ENCODE assay signal across 20 mouse cellular contexts in genomic region chr17:31655366-31655765, GRCm38 (mm10). TPM values are rescaled to one million over a fixed set of nuclear protein-coding genes. Genes with fewer than 3 reads are reported as not detected.
A peak's percentile ranks its signal among the peaks of the same experiment; 100 is the strongest.
DNase-seq lines count a peak whose midpoint lies in the region; ATAC-seq and TF ChIP-seq lines count a peak whose summit lies in the region.
"Had no signal": no experiment of that assay in that cellular context is flagged by ENCODE, and none has a peak within 500 bp of the region (broad histone marks: within the 10 kb centered on the region; RNA-seq: fewer than 3 reads in every experiment).

No protein-coding gene starts in this region.

- no peak for TF ChIP-seq POLR2A in bone marrow, adult 2 months (IDR thresholded peaks at IDR 0.05; ENCODE audit: borderline replicate concordance, control insufficient read depth, low read depth, low read length)

- H3K9ac ChIP-seq in heart, embryonic 16.5 days (ENCODE audit: low read length) = no peak overlapping the region
- no peak overlapping the region for H3K9ac ChIP-seq in midbrain, embryonic 12.5 days (replicated peaks)
- no peak overlapping the region for H3K9ac ChIP-seq in midbrain, embryonic 16.5 days (ENCODE audit: low read depth, low read length)
- H3K9ac ChIP-seq in forebrain, embryonic 13.5 days = no peak overlapping the region
- H3K9ac ChIP-seq: forebrain, embryonic 12.5 days; hindbrain, embryonic 12.5 days had no signal

- DNase-seq in heart, adult 18-20 months = no peak
- DNase-seq in frontal cortex, postnatal 25 days (ENCODE audit: low spot score in 2 of 2) = no peak
- DNase-seq: cerebellum, adult 11 months; cerebellum, postnatal 36 days; right cerebral cortex, postnatal 14 days; thymus, adult 2 months had no signal

- H3K9me3 ChIP-seq in heart, embryonic 16.5 days (replicated peaks; ENCODE audit: control insufficient read depth, low read length) = no peaks in the 10 kb centered on the region
- no peaks in the 10 kb centered on the region for H3K9me3 ChIP-seq in midbrain, embryonic 12.5 days
- H3K9me3 ChIP-seq in midbrain, embryonic 16.5 days (replicated peaks; ENCODE audit: control insufficient read depth, low read length, poor library complexity, severe bottlenecking) = no peaks in the 10 kb centered on the region
- H3K9me3 ChIP-seq in forebrain, embryonic 13.5 days (replicated peaks) = no peaks in the 10 kb centered on the region
- H3K9me3 ChIP-seq: forebrain, embryonic 12.5 days; heart, embryonic 10.5 days; hindbrain, embryonic 12.5 days; megakaryocyte, embryonic 14.5 days had no signal

- no peak for TF ChIP-seq CTCF in bone marrow, adult 2 months (IDR thresholded peaks at IDR 0.05; ENCODE audit: control insufficient read depth, insufficient read depth, low read length)

- 54% methylated on average over 4 of the region's 4 CpGs for WGBS in heart, embryonic 16.5 days
- 78% methylated on average over 4 of the region's 4 CpGs for WGBS in midbrain, embryonic 12.5 days
- WGBS in midbrain, embryonic 16.5 days = 74% methylated on average over 4 of the region's 4 CpGs
- WGBS in bone marrow, adult 2 months = 54% methylated on average over 4 of the region's 4 CpGs
- WGBS in forebrain, embryonic 13.5 days = 74% methylated on average over 4 of the region's 4 CpGs

- H3K4me3 ChIP-seq in heart, embryonic 16.5 days (ENCODE audit: low read length) = no peak overlapping the region
- no peak overlapping the region for H3K4me3 ChIP-seq in midbrain, embryonic 12.5 days
- no peak overlapping the region for H3K4me3 ChIP-seq in midbrain, embryonic 16.5 days (ENCODE audit: low read depth, low read length)
- H3K4me3 ChIP-seq in bone marrow, adult 2 months (replicated peaks; ENCODE audit: control insufficient read depth, low read depth, low read length) = no peak overlapping the region
- no peak overlapping the region for H3K4me3 ChIP-seq in forebrain, embryonic 13.5 days
- H3K4me3 ChIP-seq: forebrain, embryonic 12.5 days; heart, embryonic 10.5 days; hindbrain, embryonic 12.5 days; megakaryocyte, embryonic 14.5 days; myocyte had no signal

- no peak overlapping the region for H3K4me2 ChIP-seq in heart, embryonic 16.5 days (ENCODE audit: low read depth, low read length)
- H3K4me2 ChIP-seq in midbrain, embryonic 12.5 days (replicated peaks) = no peak overlapping the region
- H3K4me2 ChIP-seq in midbrain, embryonic 16.5 days (ENCODE audit: low read length) = no peak overlapping the region
- no peak overlapping the region for H3K4me2 ChIP-seq in forebrain, embryonic 13.5 days
- H3K4me2 ChIP-seq: forebrain, embryonic 12.5 days; hindbrain, embryonic 12.5 days had no signal

- H3K4me1 ChIP-seq in heart, embryonic 16.5 days (ENCODE audit: control insufficient read depth, insufficient read depth, low read length) = peaks cover 18% of the 10 kb centered on the region
- peaks cover 14% of the 10 kb centered on the region for H3K4me1 ChIP-seq in midbrain, embryonic 12.5 days
- peaks cover 13% of the 10 kb centered on the region for H3K4me1 ChIP-seq in midbrain, embryonic 16.5 days (ENCODE audit: control insufficient read depth, insufficient read depth, low read length)
- peaks cover 9% of the 10 kb centered on the region for H3K4me1 ChIP-seq in bone marrow, adult 2 months (ENCODE audit: control insufficient read depth, insufficient read depth, low read length)
- H3K4me1 ChIP-seq in forebrain, embryonic 13.5 days = peaks cover 32% of the 10 kb centered on the region

- H3K27ac ChIP-seq in heart, embryonic 16.5 days (ENCODE audit: low read length) = peak overlapping the region; percentile 32; the same call in 1 of the 2 replicates
- 0 out of 2 replicates have a peak overlapping the region, but pooled peaks have one; percentile 15 for H3K27ac ChIP-seq in midbrain, embryonic 12.5 days (replicated peaks)
- H3K27ac ChIP-seq in midbrain, embryonic 16.5 days (ENCODE audit: low read length) = no peak overlapping the region
- H3K27ac ChIP-seq in bone marrow, adult 2 months (ENCODE audit: control insufficient read depth, insufficient read depth, low read depth, low read length, poor library complexity) = peak overlapping the region; percentile 75; the same call in 1 of the 2 replicates
- H3K27ac ChIP-seq in forebrain, embryonic 13.5 days = no peak overlapping the region; the same call in 1 of the 2 replicates
- H3K27ac ChIP-seq: forebrain, embryonic 12.5 days; heart, embryonic 10.5 days; hindbrain, embryonic 12.5 days; kidney, postnatal 0 days had no signal

- H3K36me3 ChIP-seq in heart, embryonic 16.5 days (ENCODE audit: control insufficient read depth, insufficient read depth) = peaks cover 42% of the 10 kb centered on the region
- H3K36me3 ChIP-seq in midbrain, embryonic 12.5 days = peaks cover 55% of the 10 kb centered on the region
- peaks cover 36% of the 10 kb centered on the region for H3K36me3 ChIP-seq in midbrain, embryonic 16.5 days (ENCODE audit: control insufficient read depth, insufficient read depth, low read length)
- peaks cover 57% of the 10 kb centered on the region for H3K36me3 ChIP-seq in forebrain, embryonic 13.5 days (ENCODE audit: poor library complexity, severe bottlenecking)

- H3K27me3 ChIP-seq in heart, embryonic 16.5 days (ENCODE audit: control insufficient read depth, insufficient read depth, low read length) = no peaks in the 10 kb centered on the region
- H3K27me3 ChIP-seq in midbrain, embryonic 12.5 days = no peaks in the 10 kb centered on the region
- no peaks in the 10 kb centered on the region for H3K27me3 ChIP-seq in midbrain, embryonic 16.5 days (ENCODE audit: control insufficient read depth, insufficient read depth, low read depth, low read length)
- no peaks in the 10 kb centered on the region for H3K27me3 ChIP-seq in forebrain, embryonic 13.5 days
- H3K27me3 ChIP-seq: forebrain, embryonic 12.5 days; hindbrain, embryonic 12.5 days; megakaryocyte, embryonic 14.5 days had no signal

- ATAC-seq in heart, embryonic 16.5 days (replicated peaks; ENCODE audit: extremely low read depth, insufficient read depth, low FRiP score) = no peak
- no peak for ATAC-seq in midbrain, embryonic 12.5 days (ENCODE audit: low FRiP score, low read depth)
- ATAC-seq in midbrain, embryonic 16.5 days = no peak
- no peak for ATAC-seq in forebrain, embryonic 13.5 days
- ATAC-seq: CD4-positive, CD25-positive, alpha-beta regulatory T cell, adult 4 months had no signal

RNA-seq across cellular contexts. Expression of gene U2af1, which starts 3.3 kb away (rescaled TPM):
- 187 and 204 TPM in 2 replicates for polyA plus RNA-seq in heart, embryonic 16.5 days (2015; fragmentation: Nextera tagmentation; extraction: Ambion mirVana)
- 10 to 100 TPM; 68.6 to 77.1 TPM for total RNA-seq in heart, adult 18-20 months (2021)
- polyA plus RNA-seq in midbrain, embryonic 12.5 days (2016; fragmentation: Nextera tagmentation; extraction: Ambion mirVana) = 325 TPM in 2 replicates
- 194 and 198 TPM in 2 replicates for polyA plus RNA-seq in midbrain, embryonic 16.5 days (2015; fragmentation: Nextera tagmentation; extraction: Ambion mirVana)
- 228 and 282 TPM in 2 replicates for polyA plus RNA-seq in bone marrow, adult 2 months (2011; ENCODE audit: insufficient read depth, insufficient read length, low replicate concordance, missing spikeins)
- polyA plus RNA-seq in forebrain, embryonic 13.5 days (2015; fragmentation: Nextera tagmentation; extraction: Ambion mirVana) = 349 and 357 TPM in 2 replicates

RNA-seq across cellular contexts. Expression of gene Cbs, which starts 18.3 kb away (rescaled TPM):
- 0.82 and 0.88 TPM in 2 replicates for polyA plus RNA-seq in heart, embryonic 16.5 days (2015; fragmentation: Nextera tagmentation; extraction: Ambion mirVana)
- 1 to 10 TPM; 3.4 to 4.9 TPM for total RNA-seq in heart, adult 18-20 months (2021)
- polyA plus RNA-seq in midbrain, embryonic 12.5 days (2016; fragmentation: Nextera tagmentation; extraction: Ambion mirVana) = 1.2 and 1.3 TPM in 2 replicates
- polyA plus RNA-seq in midbrain, embryonic 16.5 days (2015; fragmentation: Nextera tagmentation; extraction: Ambion mirVana) = 4.9 and 8.9 TPM in 2 replicates
- polyA plus RNA-seq in bone marrow, adult 2 months (2011; ENCODE audit: insufficient read depth, insufficient read length, low replicate concordance, missing spikeins) = 1.3 and 4.8 TPM in 2 replicates
- polyA plus RNA-seq in forebrain, embryonic 13.5 days (2015; fragmentation: Nextera tagmentation; extraction: Ambion mirVana) = 4.4 and 5.3 TPM in 2 replicates

RNA-seq across cellular contexts. Expression of gene Cryaa, which starts 22.2 kb away (rescaled TPM):
- 0.21 TPM in 1 of 2 replicates, not detected in the other for polyA plus RNA-seq in heart, embryonic 16.5 days (2015; fragmentation: Nextera tagmentation; extraction: Ambion mirVana)
- total RNA-seq in heart, adult 18-20 months (2021) = not detected
- polyA plus RNA-seq in midbrain, embryonic 12.5 days (2016; fragmentation: Nextera tagmentation; extraction: Ambion mirVana) = 0.18 TPM in 1 of 2 replicates, not detected in the other
- polyA plus RNA-seq in midbrain, embryonic 16.5 days (2015; fragmentation: Nextera tagmentation; extraction: Ambion mirVana) = 0.25 TPM in 1 of 2 replicates, not detected in the other
- polyA plus RNA-seq in bone marrow, adult 2 months (2011; ENCODE audit: insufficient read depth, insufficient read length, low replicate concordance, missing spikeins) = not detected in 2 replicates
- polyA plus RNA-seq in forebrain, embryonic 13.5 days (2015; fragmentation: Nextera tagmentation; extraction: Ambion mirVana) = not detected in 2 replicates
- total RNA-seq: gastrocnemius, adult 18-20 months had no signal
- polyA plus RNA-seq: CD4-positive, CD25-positive, alpha-beta regulatory T cell, adult 4 months; forebrain, embryonic 12.5 days; heart, embryonic 10.5 days; hindbrain, embryonic 12.5 days; limb, embryonic 11.5 days; myocyte had no signal

Comparison
In these comparisons a context has a peak if more than half of its experiments do, and no peak if none do; other contexts are left out.
1. H3K27ac ChIP-seq: peak in heart, embryonic 16.5 days (single experiment), midbrain, embryonic 12.5 days (single experiment) and bone marrow, adult 2 months (single experiment); none in midbrain, embryonic 16.5 days (single experiment) and forebrain, embryonic 13.5 days (single experiment).